Mouse (Mus musculus): Measurements from ENCODE around the gene Ppp1r27.
"Not testable (repeated sequence)": the region's sequence is repeated elsewhere in the genome, so short reads cannot be mapped to it uniquely, and the experiment has no call there.

The Ppp1r27 gene

DNA sequence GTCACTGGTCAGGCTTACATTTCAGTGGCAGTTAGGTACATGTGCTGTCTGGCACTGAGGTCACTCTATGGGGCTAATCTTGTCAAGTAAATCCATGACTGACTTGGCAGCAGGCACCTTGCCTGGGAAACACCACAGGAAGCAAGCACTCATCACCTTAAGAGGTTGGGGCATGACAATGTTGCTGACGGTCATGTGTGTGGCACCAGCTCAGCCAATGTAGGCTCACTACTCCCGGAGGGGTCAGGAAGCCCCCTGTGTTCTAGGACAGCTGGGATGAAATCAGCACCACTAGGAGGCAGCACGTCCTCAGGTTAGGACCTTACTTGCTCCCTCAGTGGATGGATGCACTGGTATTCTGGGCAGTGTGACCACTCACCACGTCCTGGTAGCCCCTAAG lies 9.0 kb downstream of the Ppp1r27 start:
- peak in 1 of 2 experiments; percentile 25 for DNase-seq

GRCm38 (mm10) chr11:120539285-120540014 lies 11.5 kb downstream of the Ppp1r27 start:
- peak; percentile 85 to 90 for DNase-seq

- no peak for DNase-seq
Observed at GRCm38 (mm10) chr11:120538955-120539284, 12.0 kb downstream of the Ppp1r27 start.

- DNase-seq, result peak; percentile 77 to 80
Observed at GRCm38 (mm10) chr11:120538485-120538884, 12.4 kb downstream of the Ppp1r27 start.

GRCm38 (mm10) chr11:120535804-120536203 lies 15.1 kb downstream of the Ppp1r27 start:
- no peak for DNase-seq

DNA sequence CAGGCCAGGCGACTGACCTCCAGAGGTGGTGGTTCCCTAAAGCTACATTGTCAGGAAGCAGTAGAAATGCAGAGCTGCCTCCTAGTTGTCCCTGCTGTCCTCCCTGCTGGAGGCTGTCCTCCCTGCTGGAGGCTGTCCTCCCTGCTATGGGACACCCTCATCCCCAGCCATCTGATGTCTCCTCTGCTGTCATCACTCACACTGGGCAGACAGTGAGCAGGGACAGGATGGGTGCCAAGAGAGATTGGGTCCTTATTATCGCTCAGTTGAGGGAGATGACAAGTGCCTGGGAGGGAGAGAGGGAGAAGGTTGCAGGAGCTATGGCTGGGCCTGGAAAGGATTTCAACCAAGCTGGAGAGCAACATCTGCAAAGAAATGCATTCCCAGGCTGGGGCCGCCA lies 15.8 kb downstream of the Ppp1r27 start:
- no peak for DNase-seq

DNA sequence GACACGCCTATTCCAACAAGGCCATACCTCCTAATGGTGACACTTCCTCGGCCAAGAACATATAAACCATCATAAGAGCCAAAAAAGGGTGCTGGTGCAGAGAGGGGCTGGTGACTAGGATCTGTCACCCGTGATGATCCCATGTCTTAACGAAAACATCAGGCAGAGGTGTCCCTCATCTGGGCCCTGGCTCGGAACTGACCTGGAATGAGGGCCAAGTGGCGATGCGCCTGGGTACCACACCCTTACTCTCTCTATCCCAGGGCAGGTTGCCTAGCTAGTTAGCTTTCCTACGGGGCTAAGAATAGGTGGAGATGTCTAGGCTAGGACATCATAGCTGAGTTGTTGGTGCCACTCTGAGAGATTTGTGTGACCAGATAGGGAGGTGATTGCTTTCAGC lies 16.8 kb downstream of the Ppp1r27 start:
- DNase-seq, result no peak

DNA sequence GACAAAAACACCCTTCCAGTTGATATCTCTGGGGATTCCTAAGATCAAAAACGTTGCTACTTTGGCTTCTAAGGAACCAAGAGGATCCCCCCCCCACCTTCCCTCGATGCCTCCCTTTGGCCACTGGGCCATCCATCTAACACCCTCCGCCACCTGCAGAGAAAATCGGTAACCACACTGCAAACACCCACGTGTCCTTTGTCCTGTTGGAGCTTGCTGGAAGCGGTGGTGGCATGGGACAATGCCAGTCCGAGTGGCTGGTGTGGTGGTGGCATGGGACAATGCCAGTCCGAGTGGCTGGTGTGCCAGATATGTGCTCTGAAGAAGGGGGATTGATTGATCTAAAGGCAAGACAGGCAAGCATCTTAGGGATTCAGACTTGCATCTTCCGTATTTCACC lies 19.3 kb downstream of the Ppp1r27 start:
- DNase-seq, result no peak

DNA sequence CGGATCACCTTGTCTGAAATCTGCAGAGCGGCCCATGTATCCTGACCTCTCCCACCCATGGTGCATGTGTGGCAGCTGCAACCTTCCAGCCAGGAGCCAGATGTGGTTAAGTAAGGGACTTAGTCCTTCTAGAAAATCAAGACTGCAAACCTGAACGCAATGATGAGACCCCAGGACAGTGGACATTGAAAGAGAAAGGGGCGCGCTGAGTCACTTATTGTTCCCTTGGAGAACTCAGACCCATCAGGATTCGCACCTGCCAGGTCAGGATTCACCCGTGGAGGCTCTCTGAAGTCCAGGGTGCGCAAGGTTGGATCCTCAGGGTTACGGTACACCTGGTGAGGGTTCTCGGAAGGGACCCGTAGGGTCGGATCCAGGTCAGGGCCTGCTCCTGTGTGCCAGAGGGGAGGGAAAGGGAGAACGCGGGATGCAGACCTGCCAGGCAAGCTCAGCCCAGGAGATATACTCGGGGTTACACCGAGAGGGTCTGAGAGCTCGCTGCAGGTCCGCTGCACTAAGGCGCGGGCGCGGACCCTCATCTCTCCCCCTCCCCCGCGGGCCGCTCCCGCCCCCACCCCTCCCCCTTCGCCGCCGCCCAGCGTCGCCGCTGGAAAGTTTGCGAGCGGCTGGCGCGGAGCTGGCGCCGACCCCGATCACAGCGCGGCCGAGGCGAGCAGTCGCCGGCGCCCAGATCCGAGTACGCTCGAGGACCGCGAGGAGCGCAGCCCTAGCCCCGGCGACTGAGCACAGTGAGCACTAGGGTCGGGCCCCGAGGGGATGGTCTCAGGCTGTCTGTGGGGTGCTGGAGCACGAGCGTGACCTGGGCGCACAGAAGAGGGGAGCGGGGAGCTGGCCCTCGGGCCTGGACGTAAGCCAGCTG lies 20.6 kb downstream of the Ppp1r27 start, which contains the start of gene Gcgr:
Gene Gcgr (plus strand): TSS at position 615 of the 880 bp plus-strand sequence.
- no peak for DNase-seq

GRCm38 (mm10) chr11:120528903-120529302 lies 22.0 kb downstream of the Ppp1r27 start:
- no peak for DNase-seq

- no peak for DNase-seq
Observed at GRCm38 (mm10) chr11:120527690-120528354, 23.1 kb downstream of the Ppp1r27 start.

DNA sequence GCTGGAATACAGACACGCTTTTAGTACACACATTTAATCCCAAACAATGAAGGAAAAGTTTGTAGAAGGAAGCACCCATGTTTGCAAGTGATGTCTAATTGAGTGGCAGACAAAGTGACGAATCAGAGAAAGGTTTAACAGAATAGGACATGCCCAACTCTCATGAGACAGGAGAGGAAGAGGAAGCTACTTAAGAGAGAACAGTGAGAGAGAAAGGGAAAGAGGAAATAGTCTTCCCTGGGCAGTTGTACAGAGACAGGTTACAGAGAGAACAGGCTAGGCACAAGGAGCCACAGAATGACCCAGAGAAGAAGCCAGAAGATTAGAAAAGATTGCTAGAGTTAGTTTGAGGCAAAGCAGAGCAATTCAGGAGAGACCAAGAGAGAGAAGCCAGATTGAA lies 25.0 kb downstream of the Ppp1r27 start:
- no peak for DNase-seq

DNA sequence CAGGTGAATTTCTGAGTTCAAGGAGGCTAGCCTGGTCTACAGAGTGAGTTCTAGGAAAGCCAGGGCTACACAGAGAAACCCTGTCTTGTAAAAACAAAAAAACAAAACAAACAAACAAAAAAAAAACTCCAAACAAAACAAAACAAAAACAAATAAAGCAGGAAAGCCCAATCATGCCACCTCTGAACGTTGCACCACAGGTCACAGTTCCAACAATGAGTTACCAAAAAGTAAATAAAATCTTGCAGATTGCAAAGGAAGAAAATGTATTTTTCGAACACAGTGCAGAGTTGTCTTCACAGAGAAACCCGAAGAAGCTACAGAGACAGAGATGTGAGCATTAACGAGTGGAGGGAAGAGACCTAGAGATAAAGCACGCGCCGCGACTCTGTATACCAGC lies 28.4 kb downstream of the Ppp1r27 start:
- no peak for DNase-seq

- DNase-seq, result no peak
Observed at GRCm38 (mm10) chr11:120520967-120521540, 29.9 kb downstream of the Ppp1r27 start.

- DNase-seq, result no peak
Observed at GRCm38 (mm10) chr11:120520498-120520897, 30.4 kb downstream of the Ppp1r27 start.

DNA sequence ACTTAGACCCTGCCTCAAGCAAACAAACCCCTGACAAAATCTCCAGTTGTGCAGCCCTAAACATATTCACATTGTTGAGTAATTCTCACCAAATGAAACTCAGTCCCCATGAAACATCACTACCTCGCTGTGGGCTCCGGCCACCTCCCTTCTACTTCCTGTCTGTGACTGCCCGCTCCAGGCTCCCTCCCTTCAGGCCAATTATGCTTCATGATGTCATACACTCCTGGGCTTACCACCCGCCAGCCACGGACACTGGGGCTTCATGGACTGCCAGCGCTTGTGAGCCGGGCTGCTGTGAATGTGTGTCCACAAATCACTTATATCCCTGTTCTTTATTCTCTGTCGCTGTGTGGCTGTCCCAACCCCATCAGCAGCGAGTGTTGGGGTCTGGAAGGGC lies 31.2 kb downstream of the Ppp1r27 start:
- DNase-seq, result peak; percentile 64 to 76

GRCm38 (mm10) chr11:120518558-120518957 lies 32.4 kb downstream of the Ppp1r27 start:
- DNase-seq, result peak in 1 of 2 experiments; percentile 30

DNA sequence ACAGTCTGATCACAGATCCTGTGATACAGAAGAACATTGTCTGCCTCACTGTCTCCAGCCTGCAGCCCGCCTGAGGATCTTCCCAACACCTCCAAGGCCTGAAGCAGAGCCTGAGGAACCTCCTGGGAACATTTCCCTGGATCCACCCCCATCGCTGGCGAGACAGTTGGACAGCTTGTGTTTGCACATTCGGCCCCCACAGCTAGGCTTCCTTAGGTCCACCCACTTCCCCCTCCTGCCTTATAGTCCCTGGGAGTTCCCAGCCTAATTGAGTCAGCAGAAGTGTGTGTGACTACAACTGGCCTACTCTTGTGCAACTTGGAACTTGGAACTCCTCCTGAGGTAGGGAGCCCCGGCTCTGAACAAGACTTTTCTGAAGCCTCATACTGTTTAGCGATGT lies 32.9 kb downstream of the Ppp1r27 start:
- DNase-seq, result peak; percentile 70 to 78

GRCm38 (mm10) chr11:120517147-120517546 lies 33.8 kb downstream of the Ppp1r27 start:
- DNase-seq, result no peak

DNA sequence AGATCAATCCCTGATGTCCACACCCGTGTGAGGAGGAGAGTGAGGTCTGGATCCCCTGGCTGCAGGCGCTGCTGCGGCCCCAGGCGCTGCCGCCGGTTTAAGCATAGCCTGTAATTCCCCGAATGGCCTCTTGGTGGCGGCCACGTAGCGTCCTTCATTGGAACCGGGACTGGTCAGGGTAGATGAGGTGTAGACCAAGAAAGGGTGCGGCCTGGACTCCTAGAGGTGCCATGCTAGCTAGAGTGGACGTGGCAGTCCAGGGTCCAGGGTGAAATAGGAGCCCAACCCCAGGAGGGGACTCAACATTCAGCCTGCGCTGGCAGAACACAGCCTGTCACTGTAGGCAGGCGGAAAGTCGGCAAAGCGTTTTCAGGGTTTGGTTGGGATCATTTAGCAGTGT lies 35.3 kb downstream of the Ppp1r27 start:
- DNase-seq, result peak; percentile 89 to 93

- DNase-seq, result not testable (repeated sequence)
Observed at GRCm38 (mm10) chr11:120514262-120514661, 36.7 kb downstream of the Ppp1r27 start.

GRCm38 (mm10) chr11:120512790-120513453 lies 38.0 kb downstream of the Ppp1r27 start:
- DNase-seq, result no peak
